Mouse (Mus musculus): Measurements from ENCODE around the gene Pet100. TPM values are rescaled to one million over a fixed set of nuclear protein-coding genes. Genes with fewer than 3 reads are reported as not detected.

Pet100 gene
- polyA plus RNA-seq, 1 experiment = 3.3 TPM

GRCm38 (mm10) chr8:3586993-3587390 lies 34.4 kb upstream of the Pet100 start, which contains the start of gene Camsap3:
Gene Camsap3, plus strand, starts transcription at chr8:3587293.
- WGBS = 5% methylated on average over 7 of the region's 7 CpGs
- no peak for DNase-seq (ENCODE audit: low read depth in 1 of 2, low spot score in 2 of 2)
- H3K27ac ChIP-seq (ENCODE audit: insufficient read depth, low read length) = no peak within 1 kb of the TSS
- H3K36me3 ChIP-seq (ENCODE audit: control insufficient read depth, insufficient read depth, low read length) = no peaks in the 10 kb centered on the region
- peaks cover 9% of the 10 kb centered on the region for H3K27me3 ChIP-seq (ENCODE audit: control insufficient read depth, insufficient read depth, low read length)
- peak within 1 kb of the TSS; percentile 56 for H3K4me3 ChIP-seq (ENCODE audit: extremely low read depth, insufficient read depth, insufficient read length)
- TF ChIP-seq POLR2A (IDR thresholded peaks at IDR 0.05; ENCODE audit: low read depth, low read length) (no peak), CTCF (IDR thresholded peaks at IDR 0.05; ENCODE audit: extremely low read depth, insufficient read depth, insufficient read length, insufficient replicate concordance) (no peak)
- peaks cover 3% of the 10 kb centered on the region; the same call in 1 of the 2 replicates for H3K4me1 ChIP-seq (ENCODE audit: control insufficient read depth, insufficient read depth, insufficient read length)

GRCm38 (mm10) chr8:3587391-3588257 lies 33.7 kb upstream of the Pet100 start:
- no peak overlapping the region for H3K27ac ChIP-seq (ENCODE audit: insufficient read depth, low read length)
- H3K4me3 ChIP-seq (ENCODE audit: extremely low read depth, insufficient read depth, insufficient read length) = peak overlapping the region; percentile 56
- no peak for DNase-seq (ENCODE audit: low read depth in 1 of 2, low spot score in 2 of 2)

GRCm38 (mm10) chr8:3588258-3588633 lies 33.1 kb upstream of the Pet100 start:
- WGBS = 30% methylated on average over 11 of the region's 11 CpGs
- no peak overlapping the region for H3K27ac ChIP-seq (ENCODE audit: insufficient read depth, low read length)

More at GRCm38 (mm10) chr8:3587391-3588257, 33.7 kb upstream of the Pet100 start:
- H3K27me3 ChIP-seq (ENCODE audit: control insufficient read depth, insufficient read depth, low read length) = peaks cover 9% of the 10 kb centered on the region
- H3K4me1 ChIP-seq (ENCODE audit: control insufficient read depth, insufficient read depth, insufficient read length) = peaks cover 3% of the 10 kb centered on the region; the same call in 1 of the 2 replicates
- 3% methylated on average over 76 of the region's 77 CpGs for WGBS
- no peaks in the 10 kb centered on the region for H3K36me3 ChIP-seq (ENCODE audit: control insufficient read depth, insufficient read depth, low read length)
- TF ChIP-seq CTCF (IDR thresholded peaks at IDR 0.05; ENCODE audit: extremely low read depth, insufficient read depth, insufficient read length, insufficient replicate concordance) = no peak
- TF ChIP-seq POLR2A (IDR thresholded peaks at IDR 0.05; ENCODE audit: low read depth, low read length) = no peak

GRCm38 (mm10) chr8:3593470-3593869 lies 27.9 kb upstream of the Pet100 start:
- TF ChIP-seq CTCF (IDR thresholded peaks at IDR 0.05; ENCODE audit: extremely low read depth, insufficient read depth, insufficient read length, insufficient replicate concordance) = no peak
- no peak for TF ChIP-seq POLR2A (IDR thresholded peaks at IDR 0.05; ENCODE audit: low read depth, low read length)
- no peaks in the 10 kb centered on the region for H3K4me1 ChIP-seq (ENCODE audit: control insufficient read depth, insufficient read depth, insufficient read length)
- H3K4me3 ChIP-seq (ENCODE audit: extremely low read depth, insufficient read depth, insufficient read length) = no peak overlapping the region
- WGBS = 75% methylated on average over 3 of the region's 3 CpGs
- H3K36me3 ChIP-seq (ENCODE audit: control insufficient read depth, insufficient read depth, low read length) = no peaks in the 10 kb centered on the region
- no peak overlapping the region for H3K27ac ChIP-seq (ENCODE audit: insufficient read depth, low read length)
- no peaks in the 10 kb centered on the region for H3K27me3 ChIP-seq (ENCODE audit: control insufficient read depth, insufficient read depth, low read length)
- DNase-seq (ENCODE audit: low read depth in 1 of 2, low spot score in 2 of 2) = no peak

More at GRCm38 (mm10) chr8:3588258-3588633, 33.1 kb upstream of the Pet100 start:
- peaks cover 3% of the 10 kb centered on the region; the same call in 1 of the 2 replicates for H3K4me1 ChIP-seq (ENCODE audit: control insufficient read depth, insufficient read depth, insufficient read length)
- DNase-seq (ENCODE audit: low read depth in 1 of 2, low spot score in 2 of 2) = no peak
- peak overlapping the region; percentile 1; the same call in 1 of the 2 replicates for H3K4me3 ChIP-seq (ENCODE audit: extremely low read depth, insufficient read depth, insufficient read length)
- peaks cover 9% of the 10 kb centered on the region for H3K27me3 ChIP-seq (ENCODE audit: control insufficient read depth, insufficient read depth, low read length)
- H3K36me3 ChIP-seq (ENCODE audit: control insufficient read depth, insufficient read depth, low read length) = no peaks in the 10 kb centered on the region
- no peak for TF ChIP-seq CTCF (IDR thresholded peaks at IDR 0.05; ENCODE audit: extremely low read depth, insufficient read depth, insufficient read length, insufficient replicate concordance)
- no peak for TF ChIP-seq POLR2A (IDR thresholded peaks at IDR 0.05; ENCODE audit: low read depth, low read length)

GRCm38 (mm10) chr8:3594466-3594865 lies 26.9 kb upstream of the Pet100 start:
- no peak overlapping the region for H3K27ac ChIP-seq (ENCODE audit: insufficient read depth, low read length)
- WGBS = 91% methylated on average over 2 of the region's 2 CpGs
- no peaks in the 10 kb centered on the region for H3K27me3 ChIP-seq (ENCODE audit: control insufficient read depth, insufficient read depth, low read length)
- no peak for TF ChIP-seq CTCF (IDR thresholded peaks at IDR 0.05; ENCODE audit: extremely low read depth, insufficient read depth, insufficient read length, insufficient replicate concordance)
- TF ChIP-seq POLR2A (IDR thresholded peaks at IDR 0.05; ENCODE audit: low read depth, low read length) = no peak
- H3K4me1 ChIP-seq (ENCODE audit: control insufficient read depth, insufficient read depth, insufficient read length) = no peaks in the 10 kb centered on the region
- H3K4me3 ChIP-seq (ENCODE audit: extremely low read depth, insufficient read depth, insufficient read length) = no peak overlapping the region
- DNase-seq (ENCODE audit: low read depth in 1 of 2, low spot score in 2 of 2) = no peak
- H3K36me3 ChIP-seq (ENCODE audit: control insufficient read depth, insufficient read depth, low read length) = no peaks in the 10 kb centered on the region

- Histone ChIP-seq H3K27me3 (ENCODE audit: control insufficient read depth, insufficient read depth, low read length) (no peaks in the 10 kb centered on the region), H3K27ac (ENCODE audit: insufficient read depth, low read length) (no peak overlapping the region), H3K36me3 (ENCODE audit: control insufficient read depth, insufficient read depth, low read length) (no peaks in the 10 kb centered on the region), H3K4me1 (ENCODE audit: control insufficient read depth, insufficient read depth, insufficient read length) (no peaks in the 10 kb centered on the region), H3K4me3 (ENCODE audit: extremely low read depth, insufficient read depth, insufficient read length) (no peak overlapping the region)
- TF ChIP-seq POLR2A (IDR thresholded peaks at IDR 0.05; ENCODE audit: low read depth, low read length) (no peak), CTCF (IDR thresholded peaks at IDR 0.05; ENCODE audit: extremely low read depth, insufficient read depth, insufficient read length, insufficient replicate concordance) (no peak)
- no peak for DNase-seq (ENCODE audit: low read depth in 1 of 2, low spot score in 2 of 2)
- 78% methylated on average over 3 of the region's 3 CpGs for WGBS
Measured at GRCm38 (mm10) chr8:3598054-3598453, 23.3 kb upstream of the Pet100 start.

- Histone ChIP-seq H3K36me3 (ENCODE audit: control insufficient read depth, insufficient read depth, low read length) (no peaks in the 10 kb centered on the region), H3K4me1 (ENCODE audit: control insufficient read depth, insufficient read depth, insufficient read length) (no peaks in the 10 kb centered on the region), H3K27me3 (ENCODE audit: control insufficient read depth, insufficient read depth, low read length) (no peaks in the 10 kb centered on the region), H3K27ac (ENCODE audit: insufficient read depth, low read length) (no peak overlapping the region), H3K4me3 (ENCODE audit: extremely low read depth, insufficient read depth, insufficient read length) (no peak overlapping the region)
- 71% methylated on average over 1 of the region's 1 CpGs for WGBS
- TF ChIP-seq CTCF (IDR thresholded peaks at IDR 0.05; ENCODE audit: extremely low read depth, insufficient read depth, insufficient read length, insufficient replicate concordance) (no peak), POLR2A (IDR thresholded peaks at IDR 0.05; ENCODE audit: low read depth, low read length) (no peak)
- no peak for DNase-seq (ENCODE audit: low read depth in 1 of 2, low spot score in 2 of 2)
Measured at GRCm38 (mm10) chr8:3599219-3599618, 22.1 kb upstream of the Pet100 start.
